Mouse (Mus musculus): ENCODE measurements at regions not wholly inside any gene's neighbourhood (a gene's known extent, or its start where the extent isn't known, plus 50 kb on each side); places are given as distances from the start of the nearest gene placed in this dataset.

GRCm38 (mm10) chr1:124630084-124630483 is 584.7 kb upstream of the Dpp10 start:
- no peaks in the 10 kb centered on the region for H3K27me3 ChIP-seq (ENCODE audit: insufficient read depth, low read length)
- no peak overlapping the region for H3K9ac ChIP-seq (replicated peaks; ENCODE audit: low read length, poor library complexity, severe bottlenecking)
- no peak for DNase-seq (ENCODE audit: low spot score)
- H3K4me3 ChIP-seq (ENCODE audit: low read depth, low read length): no peak overlapping the region
- H3K4me1 ChIP-seq (ENCODE audit: insufficient read depth, low read length): no peaks in the 10 kb centered on the region
- no peak for TF ChIP-seq CTCF (IDR thresholded peaks at IDR 0.05)
- H3K36me3 ChIP-seq (ENCODE audit: insufficient read depth, low read length): no peaks in the 10 kb centered on the region
- H3K27ac ChIP-seq (ENCODE audit: low read depth, low read length): no peak overlapping the region
- H3K9me3 ChIP-seq (ENCODE audit: low read length): no peaks in the 10 kb centered on the region
- ATAC-seq (ENCODE audit: low FRiP score): no peak
- no peak overlapping the region for H3K4me2 ChIP-seq (ENCODE audit: low read depth, low read length, poor library complexity, severe bottlenecking)

DNA sequence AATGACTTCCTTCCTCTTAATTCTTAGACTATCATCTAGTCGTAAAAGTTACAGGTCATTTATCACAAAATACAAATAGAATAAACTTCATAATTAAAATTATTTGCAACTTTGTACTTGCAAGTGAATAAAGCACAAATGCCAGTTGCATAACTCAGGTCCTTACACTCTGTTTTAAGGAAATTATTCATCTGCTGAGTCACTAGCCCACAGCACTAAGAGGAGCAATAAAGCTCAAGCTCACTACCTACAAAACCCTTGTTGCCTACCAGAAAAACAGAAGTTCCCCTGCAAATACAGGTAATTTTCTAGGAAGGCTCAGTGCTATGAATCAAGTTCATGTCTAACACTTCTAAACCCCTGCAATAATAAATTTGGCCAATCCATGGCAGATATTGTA is 539.3 kb upstream of the Dpp10 start:
- Histone ChIP-seq H3K4me3 (ENCODE audit: low read depth, low read length) (no peak overlapping the region), H3K9me3 (ENCODE audit: low read length) (no peaks in the 10 kb centered on the region), H3K36me3 (ENCODE audit: insufficient read depth, low read length) (no peaks in the 10 kb centered on the region), H3K9ac (replicated peaks; ENCODE audit: low read length, poor library complexity, severe bottlenecking) (no peak overlapping the region), H3K4me2 (ENCODE audit: low read depth, low read length, poor library complexity, severe bottlenecking) (no peak overlapping the region), H3K27me3 (ENCODE audit: insufficient read depth, low read length) (no peaks in the 10 kb centered on the region), H3K4me1 (ENCODE audit: insufficient read depth, low read length) (no peaks in the 10 kb centered on the region), H3K27ac (ENCODE audit: low read depth, low read length) (no peak overlapping the region)
- ATAC-seq (ENCODE audit: low FRiP score) (no peak), DNase-seq (ENCODE audit: low spot score) (no peak)
- WGBS: 89% methylated on average over 1 of the region's 1 CpGs
- TF ChIP-seq CTCF (IDR thresholded peaks at IDR 0.05): no peak
